In the genomic region with DNA sequence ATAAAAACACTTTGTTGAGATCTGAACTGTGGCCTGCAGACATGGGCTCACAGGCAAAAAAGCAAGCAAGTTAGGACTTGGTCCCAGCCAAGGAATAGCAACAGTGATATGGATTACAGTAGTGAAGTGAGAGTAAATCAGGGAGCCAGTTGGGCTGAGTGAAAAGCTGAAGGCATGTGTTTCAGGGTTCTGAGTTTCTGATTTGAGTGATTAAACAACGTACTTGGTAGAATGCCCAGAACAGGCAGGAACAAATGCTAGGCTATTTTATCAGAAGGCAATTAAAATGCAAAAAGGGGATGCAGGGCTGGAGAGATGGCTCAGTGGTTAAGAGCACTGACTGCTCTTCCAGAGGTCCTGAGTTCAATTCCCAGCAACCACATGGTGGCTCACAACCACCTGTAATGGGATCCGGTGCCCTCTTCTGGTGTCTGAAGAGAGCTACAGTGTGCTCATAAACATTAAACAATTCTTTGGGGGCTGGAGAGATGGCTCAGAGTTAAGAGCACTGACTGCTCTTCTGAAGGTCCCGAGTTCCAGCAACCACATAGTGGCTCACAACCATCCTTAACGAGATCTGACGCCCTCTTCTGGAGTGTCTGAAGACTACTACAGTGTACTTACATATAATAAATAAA, we compare ENCODE assay signal across 13 mouse cellular contexts. TPM values are rescaled to one million over a fixed set of nuclear protein-coding genes. Genes with fewer than 3 reads are reported as not detected.
A peak's percentile ranks its signal among the peaks of the same experiment; 100 is the strongest.
DNase-seq lines count a peak whose midpoint lies in the region; ATAC-seq and TF ChIP-seq lines count a peak whose summit lies in the region.
"Had no signal": no experiment of that assay in that cellular context is flagged by ENCODE, and none has a peak within 500 bp of the region (broad histone marks: within the 10 kb centered on the region; RNA-seq: fewer than 3 reads in every experiment).

No protein-coding gene starts in this region.

- H3K27me3 ChIP-seq in heart, embryonic 16.5 days (ENCODE audit: control insufficient read depth, insufficient read depth, low read length) = no peaks in the 10 kb centered on the region
- H3K27me3 ChIP-seq in forebrain, postnatal 0 days (ENCODE audit: insufficient read depth, low read length) = no peaks in the 10 kb centered on the region
- H3K27me3 ChIP-seq: stomach, embryonic 15.5 days had no signal

- H3K4me1 ChIP-seq in heart, embryonic 16.5 days (ENCODE audit: control insufficient read depth, insufficient read depth, low read length) = no peaks in the 10 kb centered on the region
- no peaks in the 10 kb centered on the region for H3K4me1 ChIP-seq in forebrain, postnatal 0 days (ENCODE audit: insufficient read depth)
- H3K4me1 ChIP-seq: stomach, embryonic 15.5 days had no signal

- H3K27ac ChIP-seq in heart, embryonic 16.5 days (ENCODE audit: low read length) = 0 out of 2 replicates have a peak overlapping the region, but pooled peaks have one; percentile 18
- H3K27ac ChIP-seq in forebrain, postnatal 0 days (ENCODE audit: low read depth, low read length) = no peak overlapping the region
- H3K27ac ChIP-seq: macrophage; stomach, embryonic 15.5 days had no signal

- no peaks in the 10 kb centered on the region for H3K9me3 ChIP-seq in heart, embryonic 16.5 days (replicated peaks; ENCODE audit: control insufficient read depth, low read length)
- H3K9me3 ChIP-seq in forebrain, postnatal 0 days (ENCODE audit: low read length) = no peaks in the 10 kb centered on the region
- H3K9me3 ChIP-seq: stomach, embryonic 15.5 days had no signal

- no peak overlapping the region for H3K4me2 ChIP-seq in heart, embryonic 16.5 days (ENCODE audit: low read depth, low read length)
- no peak overlapping the region for H3K4me2 ChIP-seq in forebrain, postnatal 0 days (ENCODE audit: low read depth)
- H3K4me2 ChIP-seq: stomach, embryonic 15.5 days had no signal

- no peak overlapping the region for H3K9ac ChIP-seq in heart, embryonic 16.5 days (ENCODE audit: low read length)
- H3K9ac ChIP-seq in forebrain, postnatal 0 days = no peak overlapping the region
- H3K9ac ChIP-seq: stomach, embryonic 15.5 days had no signal

- no peak overlapping the region for H3K4me3 ChIP-seq in heart, embryonic 16.5 days (ENCODE audit: low read length)
- no peak overlapping the region for H3K4me3 ChIP-seq in forebrain, postnatal 0 days (ENCODE audit: low read depth, low read length)
- H3K4me3 ChIP-seq: stomach, embryonic 15.5 days had no signal

- peaks cover 45% of the 10 kb centered on the region for H3K36me3 ChIP-seq in heart, embryonic 16.5 days (ENCODE audit: control insufficient read depth, insufficient read depth)
- no peaks in the 10 kb centered on the region for H3K36me3 ChIP-seq in forebrain, postnatal 0 days (ENCODE audit: insufficient read depth)
- H3K36me3 ChIP-seq: stomach, embryonic 15.5 days had no signal

- no peak; the same call in none of the 2 replicates for TF ChIP-seq CTCF in forebrain, postnatal 0 days (IDR thresholded peaks at IDR 0.05; ENCODE audit: low read depth)

- ATAC-seq in heart, embryonic 16.5 days (replicated peaks; ENCODE audit: extremely low read depth, insufficient read depth, low FRiP score) = no peak
- ATAC-seq in forebrain, postnatal 0 days = peak; percentile 70

- DNase-seq in heart, postnatal 4 days = no peak
- peak; percentile 36 for DNase-seq in A20 (ENCODE audit: low read depth, low spot score)
- peak; percentile 47 for DNase-seq in NIH3T3 (ENCODE audit: low read depth)
- DNase-seq in forebrain, postnatal 0 days = peak; percentile 48
- no peak for DNase-seq in cerebellum, postnatal 14 days
- no peak for DNase-seq in spleen, postnatal 10 days (ENCODE audit: low spot score in 2 of 2)
- DNase-seq in urinary bladder, postnatal 14 days (ENCODE audit: low spot score) = no peak
- DNase-seq: adrenal gland, adult 2 months; kidney, adult 9 months had no signal

- WGBS in heart, embryonic 16.5 days = 61% methylated on average over 5 of the region's 5 CpGs
- 68% methylated on average over 5 of the region's 5 CpGs for WGBS in forebrain, postnatal 0 days

RNA-seq across cellular contexts. Expression of gene Nexn, which starts 20.8 kb away (rescaled TPM):
- polyA plus RNA-seq in heart, embryonic 16.5 days (2015; fragmentation: Nextera tagmentation; extraction: Ambion mirVana) = 224 and 231 TPM in 2 replicates
- total RNA-seq in heart, postnatal 4 days (2021) = 100 to 1,000 TPM; 281 to 301 TPM
- total RNA-seq in forebrain, postnatal 0 days (2014; rRNA removed) = 0.38 and 0.77 TPM in 2 replicates
- 3.1 and 4.2 TPM in 2 replicates for polyA plus RNA-seq in forebrain, postnatal 0 days (2015; fragmentation: Nextera tagmentation; extraction: Ambion mirVana)
- total RNA-seq: granulocyte monocyte progenitor cell, adult 5-6 weeks had no signal
- polyA plus RNA-seq: adrenal gland, adult 2 months had no signal

RNA-seq across cellular contexts. Expression of gene Fubp1, which starts 35.2 kb away (rescaled TPM):
- polyA plus RNA-seq in heart, embryonic 16.5 days (2015; fragmentation: Nextera tagmentation; extraction: Ambion mirVana) = 116 and 124 TPM in 2 replicates
- total RNA-seq in heart, postnatal 4 days (2021) = 100 to 1,000 TPM in 1 of 2 experiments, 10 to 100 TPM in 1; 99.9 to 108 TPM
- total RNA-seq in forebrain, postnatal 0 days (2014; rRNA removed) = 230 and 257 TPM in 2 replicates
- polyA plus RNA-seq in forebrain, postnatal 0 days (2015; fragmentation: Nextera tagmentation; extraction: Ambion mirVana) = 127 and 135 TPM in 2 replicates

RNA-seq across cellular contexts. Expression of gene Dnajb4, which starts 35.3 kb away (rescaled TPM):
- 49.1 and 57.7 TPM in 2 replicates for polyA plus RNA-seq in heart, embryonic 16.5 days (2015; fragmentation: Nextera tagmentation; extraction: Ambion mirVana)
- 10 to 100 TPM; 58.3 to 62.3 TPM for total RNA-seq in heart, postnatal 4 days (2021)
- total RNA-seq in forebrain, postnatal 0 days (2014; rRNA removed) = 36.1 and 39.7 TPM in 2 replicates
- polyA plus RNA-seq in forebrain, postnatal 0 days (2015; fragmentation: Nextera tagmentation; extraction: Ambion mirVana) = 28.9 and 41.5 TPM in 2 replicates

Comparison
In these comparisons a context has a peak if more than half of its experiments do, and no peak if none do; other contexts are left out.
1. DNase-seq: peak in A20 (single experiment), NIH3T3 (single experiment) and forebrain, postnatal 0 days (single experiment); none in heart, postnatal 4 days (single experiment), cerebellum, postnatal 14 days (0 of 2), spleen, postnatal 10 days (0 of 2) and urinary bladder, postnatal 14 days (single experiment).
2. RNA of gene Nexn, which starts 20.8 kb away (total RNA-seq): 281 to 301 TPM in heart, postnatal 4 days; 0.38 to 0.77 TPM in forebrain, postnatal 0 days; every median in the first group is over 100 times any median in the second.